Mouse (Mus musculus): ENCODE data around the gene Smim12.

DNA sequence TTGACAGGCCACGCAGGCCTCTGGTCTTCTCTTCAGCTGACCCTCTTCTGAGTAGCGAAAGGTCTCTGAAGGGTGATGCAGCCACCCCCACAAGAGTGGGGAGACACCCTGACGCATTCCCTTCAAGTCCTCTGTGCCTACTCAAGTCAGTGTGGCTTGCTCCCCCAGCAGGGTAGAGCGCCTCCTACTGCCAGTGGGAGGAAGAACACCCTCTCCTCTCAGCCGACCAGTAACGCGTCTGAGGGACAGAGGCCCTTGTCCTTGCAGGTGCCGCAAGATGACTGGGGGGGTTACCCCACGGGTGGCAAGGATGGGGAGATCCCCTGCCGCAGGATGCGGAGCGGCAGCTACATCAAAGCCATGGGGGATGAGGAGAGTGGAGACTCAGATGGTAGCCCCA, 44.2 kb upstream of the Smim12 start:
- 0 out of 2 replicates have a peak, but pooled peaks have one; percentile 17 for TF ChIP-seq CTCF (IDR thresholded peaks at IDR 0.05; ENCODE audit: extremely low read depth, insufficient read depth, insufficient read length, insufficient replicate concordance)
- TF ChIP-seq POLR2A (IDR thresholded peaks at IDR 0.05; ENCODE audit: low read depth, low read length), result no peak

All from spleen, adult 2 months (tissue).